Mouse (Mus musculus) mature B cell (primary cell): ENCODE results near the gene Eps8l3.
"Not testable (repeated sequence)": the region's sequence is repeated elsewhere in the genome, so short reads cannot be mapped to it uniquely, and the experiment has no call there.

Experiments used
- in situ Hi-C: fragments of 300-500 bp; cut with MboI; formaldehyde crosslinking; loops from 2 replicates; pipeline ENCODE4 v1.14.3; 2019

Gene Eps8l3

DNA sequence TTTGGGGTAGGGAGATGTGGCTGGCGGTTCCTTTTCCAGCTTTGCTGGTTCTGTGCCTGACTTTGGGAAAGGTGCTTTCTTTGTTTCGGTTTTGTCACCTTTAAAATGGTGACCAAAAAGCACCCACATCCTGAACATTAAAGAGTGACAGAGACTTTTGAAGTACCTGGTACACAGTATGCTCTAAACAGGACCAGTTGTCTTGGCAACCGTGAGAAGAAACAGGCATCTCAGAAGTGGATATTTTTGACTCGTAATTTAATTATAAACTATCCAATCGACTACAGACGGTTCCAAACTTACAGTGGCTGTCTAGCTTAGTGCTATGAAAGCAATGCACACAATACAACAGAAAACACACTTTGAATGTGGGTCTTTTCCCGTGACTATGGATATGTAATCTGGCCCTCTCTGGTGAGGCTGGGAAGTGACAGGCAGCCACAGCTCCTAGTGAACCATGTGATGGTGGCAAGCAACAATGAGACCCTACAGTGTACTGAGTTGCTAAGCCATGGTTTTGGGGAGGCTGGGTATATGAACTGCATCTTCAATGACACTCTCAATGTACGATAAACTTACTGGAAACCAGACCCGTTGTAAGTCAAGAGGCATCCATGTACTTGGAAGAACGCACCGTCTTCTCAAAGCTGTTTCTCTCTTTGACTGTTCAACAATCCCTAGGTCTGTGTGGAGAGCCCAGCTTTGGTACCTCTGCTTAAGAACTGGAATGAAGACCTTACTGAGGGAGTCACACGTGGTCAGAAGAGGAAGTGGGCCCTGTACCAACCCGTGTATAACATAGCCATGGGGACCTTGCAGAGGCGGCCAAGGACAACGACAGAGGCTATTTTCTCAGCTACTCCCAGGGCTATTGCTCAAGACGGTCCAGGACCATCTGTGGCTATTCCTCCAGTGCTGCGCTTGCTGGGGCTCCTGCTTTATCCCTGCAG is 23.5 kb upstream of the Eps8l3 start:
- in situ Hi-C loops = no loop called here

GRCm38 (mm10) chr3:107855368-107855767 is 21.7 kb upstream of the Eps8l3 start:
- in situ Hi-C loops = no loop called here

GRCm38 (mm10) chr3:107857646-107858045 is 19.4 kb upstream of the Eps8l3 start:
- in situ Hi-C loops = no loop called here

GRCm38 (mm10) chr3:107861483-107861882 is 15.5 kb upstream of the Eps8l3 start:
- in situ Hi-C loops = loop anchor here (5.0 kb wide), 1 partner anchor 164 kb away; the partner anchor contains the start of gene Ahcyl1

GRCm38 (mm10) chr3:107862471-107862870 is 14.6 kb upstream of the Eps8l3 start:
- in situ Hi-C loops = loop anchor here (5.0 kb wide), 1 partner anchor 165 kb away; the partner anchor contains the start of gene Ahcyl1

DNA sequence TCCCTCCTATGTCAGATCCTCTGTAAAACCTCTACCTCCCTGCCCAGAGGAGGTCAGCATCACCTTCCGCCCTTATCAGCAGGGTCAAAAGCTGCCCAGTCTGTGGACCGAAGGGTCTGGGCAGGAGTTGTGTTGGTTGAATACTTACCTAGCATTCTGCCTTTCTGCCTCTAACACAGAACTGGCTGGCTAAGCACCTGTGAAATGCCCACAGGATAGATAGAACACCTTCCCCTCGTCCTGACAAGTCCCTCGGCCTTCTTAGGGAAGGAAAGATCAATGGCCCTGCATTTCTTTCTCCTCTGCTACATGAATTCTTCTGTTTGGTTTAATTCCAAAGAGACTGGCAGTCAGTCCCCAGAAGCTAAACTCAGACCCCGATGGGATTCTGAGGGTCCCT is 13.6 kb upstream of the Eps8l3 start:
- in situ Hi-C loops = loop anchor here (5.0 kb wide), 1 partner anchor 166 kb away; the partner anchor contains the start of gene Ahcyl1

DNA sequence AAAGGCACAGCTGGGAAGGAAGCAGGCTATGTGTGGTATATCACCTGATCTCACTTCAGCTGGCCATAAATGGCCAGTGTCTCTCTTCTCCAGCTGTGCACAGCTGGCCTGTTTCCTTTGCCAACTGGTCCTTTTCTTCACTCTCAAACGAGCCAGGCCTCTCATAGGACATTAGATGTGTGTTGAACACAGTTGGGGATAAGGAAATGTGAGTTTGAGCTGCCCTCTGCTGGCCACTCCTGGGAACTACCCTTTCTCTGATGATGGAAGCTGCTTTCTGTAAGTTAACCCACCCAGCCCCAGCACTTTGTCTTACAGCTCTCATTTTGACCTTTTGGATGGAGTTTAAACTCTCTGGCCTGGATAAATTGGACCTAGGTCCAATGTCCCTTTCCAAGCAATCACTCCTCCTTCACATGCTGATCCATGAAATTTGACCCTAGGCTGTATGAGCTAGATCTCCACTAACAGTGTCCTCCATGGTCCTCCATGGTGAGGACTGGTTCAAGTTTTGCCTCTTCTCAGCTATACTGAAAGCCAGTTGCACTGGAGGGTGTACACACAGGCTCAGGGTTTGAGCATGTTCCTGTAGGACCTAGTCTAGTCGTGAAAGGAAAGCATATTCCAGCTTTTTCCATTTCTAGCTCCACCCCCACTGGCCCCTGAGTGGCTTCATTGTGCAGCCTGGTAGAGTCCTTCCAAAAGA is 13.0 kb upstream of the Eps8l3 start:
- in situ Hi-C loops = loop anchor here (5.0 kb wide), 1 partner anchor 167 kb away; the partner anchor contains the start of gene Ahcyl1

- in situ Hi-C loops = no loop called here
Observed at GRCm38 (mm10) chr3:107865364-107866091, 11.5 kb upstream of the Eps8l3 start.

DNA sequence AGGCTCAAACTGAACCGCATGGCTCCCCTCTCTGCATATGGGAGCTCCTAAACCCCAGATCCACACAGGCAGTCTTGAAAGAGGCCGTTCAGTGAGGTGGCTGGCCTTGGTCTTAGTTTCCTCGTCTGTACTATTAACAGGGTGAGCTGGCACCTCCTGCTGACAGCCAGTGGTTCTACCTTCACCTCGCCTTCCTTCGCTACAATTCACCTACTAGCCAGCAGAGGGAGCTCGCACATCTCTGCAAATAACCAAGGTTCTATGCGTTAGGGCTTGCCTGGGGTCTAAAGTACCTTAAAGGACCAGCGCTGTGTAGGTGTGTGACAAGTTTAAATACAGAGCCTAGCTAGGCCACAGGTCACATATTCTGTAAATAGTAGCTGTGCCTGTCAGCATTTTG is 9.9 kb upstream of the Eps8l3 start:
- in situ Hi-C loops = no loop called here

- in situ Hi-C loops = no loop called here
Observed at GRCm38 (mm10) chr3:107868452-107868851, 8.6 kb upstream of the Eps8l3 start.

GRCm38 (mm10) chr3:107869097-107869496 is 7.9 kb upstream of the Eps8l3 start:
- in situ Hi-C loops = no loop called here

- in situ Hi-C loops = no loop called here
Observed at GRCm38 (mm10) chr3:107869925-107870324, 7.1 kb upstream of the Eps8l3 start.

DNA sequence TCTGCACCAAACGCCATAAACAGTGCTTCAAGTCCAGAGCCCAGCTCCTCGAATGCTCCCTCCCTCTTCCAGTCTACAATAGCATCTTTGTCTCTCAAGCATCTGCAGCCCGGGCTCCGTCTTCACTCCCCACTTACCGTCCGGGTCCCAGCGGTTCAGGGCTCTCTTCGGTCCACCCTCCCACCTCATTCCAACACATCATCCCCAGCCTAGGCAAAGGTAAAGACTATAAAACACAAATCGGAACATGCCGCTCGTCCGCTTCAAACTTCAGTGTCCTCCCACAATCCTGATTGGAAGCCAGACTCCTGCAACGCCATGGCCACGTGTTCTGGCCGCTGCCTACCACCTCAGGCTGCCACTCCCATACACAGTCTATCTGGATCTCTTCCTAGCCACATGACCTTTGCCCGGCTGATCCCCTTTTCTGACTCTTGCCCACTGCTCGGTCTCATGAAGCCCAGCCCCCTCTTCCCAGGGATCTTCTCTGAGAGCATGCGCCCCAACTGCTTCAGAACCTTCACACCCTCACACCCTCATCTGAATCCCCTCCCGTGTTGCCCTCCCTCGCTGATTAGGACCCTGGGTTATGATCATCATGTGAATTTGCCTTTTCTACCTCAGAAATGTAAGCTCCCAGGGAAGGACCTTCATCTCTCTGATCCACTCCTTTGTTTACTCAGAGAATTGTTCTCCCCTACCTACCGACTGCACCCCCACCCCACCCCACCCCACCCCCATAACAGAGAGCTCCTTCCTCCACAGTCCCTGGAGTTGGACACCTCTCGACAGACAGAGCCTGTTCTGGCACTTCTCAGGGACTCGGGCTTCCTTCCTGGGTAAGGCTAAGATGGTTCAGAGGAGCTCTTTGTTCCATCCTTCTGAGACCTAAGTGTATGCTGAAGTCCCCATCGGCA is 3.4 kb upstream of the Eps8l3 start:
- in situ Hi-C loops = no loop called here

DNA sequence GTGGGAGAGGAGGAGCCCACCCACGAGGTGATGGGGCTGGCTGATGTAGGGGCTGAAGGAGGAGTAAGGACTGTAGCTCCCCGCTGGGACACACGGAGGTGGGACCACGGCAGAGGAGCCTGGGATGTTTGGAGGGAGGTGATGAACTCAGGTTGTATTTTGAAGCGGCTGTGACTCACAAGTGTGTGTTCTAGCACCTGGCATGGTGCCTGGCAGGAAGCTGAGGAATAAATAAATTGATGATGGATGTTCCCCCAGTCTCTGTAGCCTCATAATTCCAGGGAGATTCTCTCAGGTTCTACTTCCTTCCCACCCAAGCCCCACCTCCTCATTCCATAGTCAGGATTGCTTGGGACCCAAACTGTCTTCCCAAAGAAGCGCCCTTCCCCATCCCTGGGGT is 1.8 kb upstream of the Eps8l3 start:
- in situ Hi-C loops = no loop called here

DNA sequence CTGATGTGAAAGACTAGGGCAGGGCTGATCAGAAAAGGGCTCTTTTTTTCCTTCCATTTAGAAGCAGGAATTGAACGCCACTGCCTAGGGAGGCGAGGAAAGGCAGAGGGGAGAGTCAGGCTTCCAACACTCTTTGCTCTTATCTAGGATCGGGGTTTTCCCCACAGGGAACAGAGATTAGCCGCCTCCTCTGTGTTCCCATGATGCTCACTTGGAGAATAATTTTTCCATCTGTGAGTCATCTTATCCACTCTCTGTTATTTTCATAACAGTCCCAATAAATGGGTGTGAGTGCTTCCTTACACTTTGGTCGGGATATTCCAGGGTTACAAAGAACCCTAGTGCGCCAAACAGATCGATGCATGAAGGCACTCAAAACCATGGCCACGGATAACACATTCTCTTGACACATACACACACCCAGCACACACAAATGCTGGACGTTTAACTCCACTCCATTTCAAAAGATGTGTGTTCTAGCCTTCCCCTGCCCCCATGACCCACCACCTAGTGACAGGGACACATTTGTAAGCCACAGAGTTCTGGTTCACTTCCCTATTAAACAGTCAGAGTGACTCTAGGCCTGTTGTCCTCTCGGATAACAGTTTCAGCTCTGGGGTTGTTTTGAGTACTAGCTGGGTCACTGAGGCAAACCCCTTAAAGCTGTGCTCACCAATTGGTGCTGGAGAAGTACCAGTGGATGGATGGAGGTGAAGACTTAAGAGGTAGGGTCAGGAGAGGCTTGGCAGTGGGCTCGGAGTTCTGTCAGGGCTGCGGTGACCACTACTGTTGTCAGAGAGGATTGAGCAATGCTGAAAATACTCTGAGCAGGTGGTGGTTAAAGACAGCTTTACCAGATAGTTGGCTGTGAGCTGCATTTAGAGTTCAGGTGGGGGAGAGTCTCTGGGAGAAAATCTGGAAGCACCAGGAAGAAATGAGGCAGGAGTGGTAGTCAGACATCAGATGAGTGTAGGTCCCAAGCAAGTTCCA is 1.0 kb downstream of the Eps8l3 start:
- in situ Hi-C loops = no loop called here

DNA sequence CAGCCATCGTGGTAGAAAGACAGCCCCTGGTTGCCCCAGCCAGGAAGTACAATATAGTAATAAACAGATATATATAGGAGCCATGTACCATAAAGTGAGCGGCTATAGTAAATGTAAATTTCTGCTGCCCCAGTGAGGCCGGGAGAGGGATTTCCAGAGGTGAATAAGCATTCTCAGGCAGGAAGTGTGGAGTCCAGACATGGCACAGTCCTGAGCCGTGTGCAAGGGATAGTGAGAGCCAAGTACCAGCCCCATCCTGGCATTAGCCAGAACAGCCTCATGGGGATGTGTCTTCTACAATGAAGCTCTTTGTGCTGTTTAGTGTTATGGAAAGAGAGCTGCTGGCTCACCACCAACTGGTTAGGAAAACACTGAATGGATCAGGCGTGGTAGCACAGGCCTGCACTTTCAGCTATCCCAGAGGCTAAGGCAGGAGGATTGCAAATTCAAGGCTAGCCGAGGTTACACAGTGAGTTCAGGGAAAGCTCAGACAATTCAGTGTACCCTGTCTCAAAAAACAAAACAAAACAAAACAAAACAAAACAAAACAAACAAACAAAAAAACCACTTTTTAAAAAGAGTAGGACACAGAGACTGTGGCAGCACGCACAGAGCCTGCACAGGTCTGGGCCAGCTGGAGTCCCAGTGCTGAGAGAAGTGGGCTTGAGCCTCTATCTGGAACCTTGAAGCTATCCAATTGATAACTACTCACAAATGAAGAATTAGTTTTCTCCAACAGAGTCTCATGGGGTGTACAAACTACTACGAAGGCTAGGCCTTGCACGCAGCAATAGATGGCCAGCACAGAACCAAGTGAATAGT is 10.9 kb downstream of the Eps8l3 start:
- in situ Hi-C loops = no loop called here

DNA sequence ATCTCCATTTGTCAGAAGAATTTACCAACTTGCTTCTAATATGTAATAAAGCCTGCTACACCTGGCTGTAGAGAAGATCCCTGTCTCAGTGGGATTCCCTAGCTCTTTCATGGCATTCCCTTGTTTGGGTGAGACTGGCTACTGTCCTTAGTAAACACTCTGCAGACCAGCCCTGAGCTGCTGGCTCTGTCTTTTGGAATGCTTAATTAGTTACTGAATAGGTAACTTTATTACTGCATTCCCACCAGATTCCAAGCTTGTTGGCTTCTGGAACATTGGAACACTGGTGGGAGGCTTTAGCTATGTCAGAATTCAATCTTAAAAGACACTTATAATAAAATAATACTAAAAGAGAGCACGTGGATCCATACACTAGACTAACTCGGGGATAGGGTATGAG is 12.2 kb downstream of the Eps8l3 start:
- in situ Hi-C loops = not testable (repeated sequence)

DNA sequence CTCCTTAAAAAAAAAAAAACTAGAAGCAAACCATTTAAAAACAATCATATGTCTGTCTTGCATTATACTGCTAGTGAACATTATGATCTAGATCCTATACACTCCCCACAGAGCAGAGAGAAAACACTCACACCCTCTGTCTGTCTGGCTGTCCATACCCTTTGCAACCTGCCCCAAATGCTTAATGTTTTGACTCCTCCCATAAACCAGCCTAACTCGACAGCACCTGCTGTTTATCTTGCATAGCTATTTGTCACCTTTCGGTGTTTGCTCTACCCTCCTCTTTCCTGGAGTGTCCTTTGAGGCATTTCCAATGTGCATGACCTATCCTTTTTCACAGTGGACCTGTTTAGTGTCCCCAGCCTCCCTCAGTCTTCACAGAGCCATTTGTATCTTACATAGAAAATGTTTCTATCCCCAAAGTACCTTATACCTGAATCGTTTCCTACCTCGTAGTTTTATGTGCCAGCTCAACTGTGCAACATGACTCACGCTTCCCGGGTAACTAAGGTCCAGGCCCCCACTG is 18.2 kb downstream of the Eps8l3 start:
- in situ Hi-C loops = no loop called here
